Mouse (Mus musculus) cerebral cortex, adult 2 months (tissue): ENCODE data around the gene Zfp955b.

Experiments used
- WGBS: fragments of 180-500 bp; shearing (Covaris S2); methylation state at CpG from one replicate; pipeline ENCODE4 v1.1.7; 2018; 5-methylcytosine and 5-hydroxymethylcytosine counted together

The Zfp955b gene

DNA sequence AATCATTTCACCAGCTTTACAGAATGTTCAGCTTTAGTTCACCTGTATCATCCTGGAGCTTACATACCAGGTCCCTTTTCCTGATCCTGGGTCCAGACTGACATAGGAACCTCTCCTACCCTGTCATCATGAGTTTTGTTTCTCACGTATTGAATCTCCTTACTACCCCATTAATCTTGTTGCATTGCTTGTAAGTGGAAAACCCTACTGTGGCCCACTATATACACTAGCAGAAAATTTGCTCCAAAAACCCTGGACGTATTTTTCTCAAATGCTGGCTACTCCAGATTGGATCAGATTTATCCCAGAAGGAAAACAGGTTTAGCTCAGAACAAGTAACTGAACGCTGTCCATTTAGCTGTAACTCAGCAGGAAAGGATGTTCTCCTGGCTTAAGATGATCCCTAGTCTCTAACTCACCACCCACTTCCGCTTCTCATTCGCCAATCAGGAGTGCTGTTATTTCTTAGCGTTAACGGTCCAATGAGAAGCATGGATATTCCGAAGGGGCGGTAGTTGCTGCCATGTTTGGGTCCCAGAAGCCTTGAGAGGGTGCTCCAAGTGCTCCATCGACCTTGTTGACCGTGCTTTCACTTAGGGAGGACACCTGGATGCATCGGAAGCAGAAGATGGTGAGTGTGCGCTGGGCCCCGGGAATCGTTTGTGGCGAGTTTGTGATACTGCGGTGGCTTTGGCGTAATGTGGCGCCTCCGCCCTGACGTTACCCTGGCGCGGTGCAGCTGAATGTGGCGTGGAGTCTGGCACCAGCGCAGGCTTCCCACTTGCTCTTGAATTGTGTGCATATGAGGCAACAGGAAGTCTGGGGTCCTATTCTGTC lies at the start of gene Zfp955b:
Gene Zfp955b, plus strand, starts transcription at position 506 of the 837 bp plus-strand sequence.
- WGBS: no CpG with 5 or more reads among the region's 25 CpGs

DNA sequence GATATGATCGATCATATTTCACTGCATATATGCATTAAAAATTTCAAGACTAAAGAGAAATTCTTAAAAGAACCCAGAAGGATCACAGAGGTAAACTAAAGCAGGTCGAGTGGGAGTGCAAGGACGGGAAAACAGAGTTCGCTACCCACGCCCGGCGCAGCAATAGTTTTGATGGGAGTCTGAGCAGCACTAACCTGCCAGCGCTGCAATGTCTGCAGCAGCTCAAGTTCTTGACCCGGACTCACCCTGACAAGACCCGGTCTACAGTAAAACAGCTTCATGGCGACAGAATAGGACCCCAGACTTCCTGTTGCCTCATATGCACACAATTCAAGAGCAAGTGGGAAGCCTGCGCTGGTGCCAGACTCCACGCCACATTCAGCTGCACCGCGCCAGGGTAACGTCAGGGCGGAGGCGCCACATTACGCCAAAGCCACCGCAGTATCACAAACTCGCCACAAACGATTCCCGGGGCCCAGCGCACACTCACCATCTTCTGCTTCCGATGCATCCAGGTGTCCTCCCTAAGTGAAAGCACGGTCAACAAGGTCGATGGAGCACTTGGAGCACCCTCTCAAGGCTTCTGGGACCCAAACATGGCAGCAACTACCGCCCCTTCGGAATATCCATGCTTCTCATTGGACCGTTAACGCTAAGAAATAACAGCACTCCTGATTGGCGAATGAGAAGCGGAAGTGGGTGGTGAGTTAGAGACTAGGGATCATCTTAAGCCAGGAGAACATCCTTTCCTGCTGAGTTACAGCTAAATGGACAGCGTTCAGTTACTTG lies 34.6 kb upstream of the Zfp955b start, which contains the start of gene Zfp955a:
Gene Zfp955a, minus strand, starts transcription at position 616 of the 789 bp plus-strand sequence.
- WGBS: 28% methylated on average over 1 of the region's 34 CpGs

DNA sequence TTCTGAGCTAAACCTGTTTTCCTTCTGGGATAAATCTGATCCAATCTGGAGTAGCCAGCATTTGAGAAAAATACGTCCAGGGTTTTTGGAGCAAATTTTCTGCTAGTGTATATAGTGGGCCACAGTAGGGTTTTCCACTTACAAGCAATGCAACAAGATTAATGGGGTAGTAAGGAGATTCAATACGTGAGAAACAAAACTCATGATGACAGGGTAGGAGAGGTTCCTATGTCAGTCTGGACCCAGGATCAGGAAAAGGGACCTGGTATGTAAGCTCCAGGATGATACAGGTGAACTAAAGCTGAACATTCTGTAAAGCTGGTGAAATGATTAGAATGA lies 34.1 kb upstream of the Zfp955b start:
- WGBS: no CpG with 5 or more reads among the region's 2 CpGs

DNA sequence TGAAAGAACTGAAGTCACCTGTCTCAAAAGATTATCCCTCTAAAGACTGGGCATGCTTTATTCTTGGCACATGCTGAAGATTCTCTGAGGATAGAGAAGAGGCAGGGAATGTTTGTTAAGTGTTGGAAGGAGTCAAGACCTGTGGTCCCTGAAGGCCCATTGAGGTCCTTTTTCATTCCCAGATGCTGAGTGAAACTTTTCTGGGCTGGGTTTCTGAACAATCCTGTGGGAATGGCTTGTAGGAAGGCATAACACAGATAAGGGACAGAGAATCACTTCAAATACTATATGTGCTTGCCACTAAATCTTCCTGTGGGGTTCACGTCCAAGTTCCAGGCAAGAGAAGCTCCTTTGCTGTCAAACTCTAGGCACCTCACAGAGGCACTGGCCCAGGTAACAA lies 25.0 kb upstream of the Zfp955b start, which contains the start of gene Olfr63:
Gene Olfr63, plus strand, starts transcription at position 301 of the 400 bp plus-strand sequence.
- WGBS: 80% methylated on average over 1 of the region's 1 CpGs

DNA sequence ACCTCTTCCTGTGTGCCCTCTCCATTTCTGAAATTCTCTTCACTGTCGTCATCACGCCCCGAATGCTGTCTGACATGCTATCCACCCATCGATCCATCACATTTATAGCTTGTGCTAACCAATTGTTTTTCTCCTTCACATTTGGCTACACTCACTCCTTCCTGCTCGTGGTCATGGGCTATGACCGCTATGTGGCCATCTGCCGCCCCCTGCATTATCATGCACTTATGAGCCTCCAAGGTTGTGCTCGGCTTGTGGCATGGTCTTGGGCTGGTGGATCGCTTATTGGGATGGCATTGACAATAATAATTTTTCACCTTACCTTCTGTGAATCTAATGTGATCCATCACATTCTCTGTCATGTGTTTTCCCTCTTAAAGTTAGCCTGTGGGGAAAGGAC lies 20.4 kb upstream of the Zfp955b start:
- 84% methylated on average over 9 of the region's 9 CpGs for WGBS

DNA sequence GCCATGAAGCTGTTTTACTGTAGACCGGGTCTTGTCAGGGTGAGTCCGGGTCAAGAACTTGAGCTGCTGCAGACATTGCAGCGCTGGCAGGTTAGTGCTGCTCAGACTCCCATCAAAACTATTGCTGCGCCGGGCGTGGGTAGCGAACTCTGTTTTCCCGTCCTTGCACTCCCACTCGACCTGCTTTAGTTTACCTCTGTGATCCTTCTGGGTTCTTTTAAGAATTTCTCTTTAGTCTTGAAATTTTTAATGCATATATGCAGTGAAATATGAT lies 469 bp downstream of the Zfp955b start:
- WGBS: no CpG with 5 or more reads among the region's 9 CpGs

DNA sequence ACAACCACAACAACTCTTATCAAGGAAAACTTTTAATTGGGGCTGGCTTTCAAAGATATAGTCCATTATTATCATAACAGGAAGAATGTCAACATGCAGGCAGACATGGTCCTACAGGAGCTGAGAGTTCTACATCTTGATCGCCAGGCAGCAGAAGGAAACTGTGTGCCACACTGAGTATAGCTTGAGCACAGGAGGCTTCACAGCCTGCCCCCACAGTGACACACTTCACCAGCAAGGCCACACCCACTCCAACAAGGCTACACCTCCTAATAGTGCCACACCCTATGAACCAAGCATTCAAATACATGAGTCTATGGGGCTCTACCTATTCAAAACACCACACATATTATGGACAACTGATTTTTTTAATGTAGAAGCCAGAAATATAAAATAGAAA lies 63.6 kb downstream of the Zfp955b start:
- 89% methylated on average over 1 of the region's 1 CpGs for WGBS
